Mouse (Mus musculus) NIH3T3 (cell line): ENCODE measurements around the gene Hoxa13.

Source experiments
- DNase-seq: peaks from one replicate; pipeline ENCODE4 v3.0.0-alpha.2; 2012; ENCODE audit warnings: low read depth

The Hoxa13 gene

GRCm38 (mm10) chr6:52270494-52271480 is 10.1 kb upstream of the Hoxa13 start:
- DNase-seq = peak; percentile 85

- no peak for DNase-seq
Observed at GRCm38 (mm10) chr6:52268756-52269155, 8.1 kb upstream of the Hoxa13 start.

- DNase-seq = no peak
Observed at GRCm38 (mm10) chr6:52268341-52268740, 7.7 kb upstream of the Hoxa13 start.

GRCm38 (mm10) chr6:52267691-52268090 is 7.0 kb upstream of the Hoxa13 start:
- no peak for DNase-seq

- no peak for DNase-seq
Observed at GRCm38 (mm10) chr6:52267221-52267620, 6.5 kb upstream of the Hoxa13 start.

DNA sequence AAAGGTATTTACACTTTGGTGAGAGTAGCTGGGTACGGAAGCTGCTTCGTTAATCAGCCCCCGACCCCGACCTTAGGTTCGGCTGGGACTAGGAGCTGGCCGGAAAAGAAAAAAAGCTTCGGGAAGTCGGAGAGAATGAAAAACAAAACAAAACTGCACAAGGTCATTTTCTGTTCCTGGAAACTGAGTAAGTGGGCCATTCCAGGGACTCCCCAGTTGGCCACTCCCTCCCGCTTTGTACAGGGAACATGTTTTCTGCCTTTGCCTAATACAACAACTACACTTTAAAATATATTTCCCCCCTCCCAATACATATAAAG is 5.9 kb upstream of the Hoxa13 start:
- DNase-seq = no peak

- no peak for DNase-seq
Observed at GRCm38 (mm10) chr6:52265913-52266665, 5.4 kb upstream of the Hoxa13 start.

DNA sequence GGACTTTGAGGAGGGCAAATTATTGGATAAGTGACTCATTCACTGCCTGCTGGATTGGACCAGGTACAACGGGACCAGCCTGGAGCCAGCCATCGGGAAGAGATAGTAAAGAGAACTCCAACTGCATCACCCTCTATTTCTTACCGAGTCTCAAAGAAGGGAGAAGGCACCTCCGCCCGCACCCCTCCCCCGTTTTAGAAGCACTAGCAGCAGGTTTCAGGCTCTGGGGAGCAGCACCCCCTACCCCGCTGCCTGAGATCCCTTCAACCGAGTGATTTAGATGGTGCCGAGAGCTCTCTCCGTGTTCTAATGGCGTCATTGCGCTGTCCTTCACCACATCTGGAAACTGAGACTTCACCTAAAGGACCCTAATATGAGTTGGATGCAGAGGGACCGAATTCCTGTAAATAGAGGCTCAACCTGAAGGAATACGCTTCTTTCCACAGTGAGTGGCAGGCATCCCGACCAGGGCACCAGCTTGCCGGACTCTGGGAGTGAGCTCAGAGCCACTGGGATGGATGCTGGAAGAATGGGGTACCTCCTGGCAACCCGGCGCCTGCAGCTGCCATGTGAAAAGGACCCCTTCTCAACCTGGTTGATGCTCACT is 4.7 kb upstream of the Hoxa13 start:
- no peak for DNase-seq

DNA sequence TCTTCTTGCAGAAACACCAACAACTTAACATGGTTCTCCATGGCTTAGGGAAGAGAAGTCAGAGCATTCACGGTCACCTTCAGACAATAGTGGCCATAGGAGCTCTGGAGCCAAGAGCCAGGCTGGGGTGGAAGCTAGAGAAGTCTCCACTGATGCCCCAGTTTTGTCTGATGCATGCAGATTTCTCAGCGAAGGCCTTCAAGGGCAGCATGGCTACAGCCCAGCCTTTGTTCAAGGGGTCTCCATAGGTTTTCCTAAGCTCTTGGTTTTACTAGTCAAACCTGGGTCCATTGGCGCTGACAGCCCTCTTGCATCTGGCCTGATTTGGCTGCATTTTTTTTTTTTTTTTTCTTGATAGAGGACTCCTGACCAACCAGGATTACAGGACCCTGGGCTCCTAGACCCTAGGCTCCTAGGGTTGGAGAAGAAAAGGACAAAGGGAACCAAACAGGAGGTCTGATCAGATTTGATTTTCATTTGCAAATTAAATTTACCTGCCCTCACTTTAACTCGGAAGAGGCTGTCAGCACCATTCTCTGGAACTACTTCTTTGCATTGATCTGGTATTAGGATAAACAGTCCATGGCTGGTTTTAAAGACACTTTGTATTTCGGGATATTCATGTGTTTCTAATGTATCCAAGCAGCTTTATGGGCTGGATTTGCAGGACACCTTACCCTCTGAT is 3.6 kb upstream of the Hoxa13 start:
- DNase-seq = no peak

- DNase-seq = no peak
Observed at GRCm38 (mm10) chr6:52263321-52263585, 2.6 kb upstream of the Hoxa13 start.

- DNase-seq = no peak
Observed at GRCm38 (mm10) chr6:52262463-52263320, 2.0 kb upstream of the Hoxa13 start.

DNA sequence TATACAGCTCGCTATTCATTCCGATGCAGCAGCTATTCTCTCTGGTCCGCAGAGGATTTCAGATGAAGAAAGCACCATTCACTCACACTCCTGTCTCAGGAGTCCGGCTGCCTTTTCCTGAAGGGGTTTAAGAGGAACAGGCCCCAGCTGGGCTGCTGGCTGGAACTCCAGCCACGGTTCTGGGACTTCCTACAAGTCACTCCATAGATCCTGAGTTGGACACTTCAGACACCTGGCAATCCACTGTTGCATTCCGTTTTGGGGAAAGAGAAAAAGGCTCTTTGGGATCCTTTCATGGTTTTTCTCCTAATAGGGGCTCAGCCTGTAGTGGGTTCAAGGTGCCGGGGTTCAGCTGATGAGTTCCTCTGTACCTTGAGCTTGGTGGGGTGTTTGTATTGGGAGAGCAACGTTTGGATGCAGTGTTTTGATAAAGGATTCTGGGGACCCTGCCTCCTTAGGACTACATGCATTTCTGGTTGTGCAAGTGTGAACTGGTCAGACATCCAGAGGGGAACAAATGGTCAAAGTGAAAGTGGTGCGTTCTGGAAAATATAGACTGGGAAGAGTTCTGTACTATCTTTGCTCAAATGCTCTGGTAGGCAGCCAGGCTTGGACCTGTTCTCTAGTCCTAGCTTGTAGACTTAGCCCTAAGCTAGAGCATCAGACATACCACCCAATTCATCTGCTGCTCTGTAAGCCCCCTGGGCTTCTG is 1.2 kb upstream of the Hoxa13 start:
- DNase-seq = no peak

GRCm38 (mm10) chr6:52259811-52260261 is 844 bp downstream of the Hoxa13 start:
- no peak for DNase-seq

GRCm38 (mm10) chr6:52259081-52259790 is 1.4 kb downstream of the Hoxa13 start:
- DNase-seq = no peak

GRCm38 (mm10) chr6:52256956-52257355 is 3.7 kb downstream of the Hoxa13 start:
- peak; percentile 86 for DNase-seq

- DNase-seq = no peak
Observed at GRCm38 (mm10) chr6:52253511-52254500, 6.9 kb downstream of the Hoxa13 start.

- DNase-seq = no peak
Observed at GRCm38 (mm10) chr6:52252775-52253376, 7.8 kb downstream of the Hoxa13 start.

GRCm38 (mm10) chr6:52252016-52252774 is 8.5 kb downstream of the Hoxa13 start:
- DNase-seq = no peak
